Mouse (Mus musculus) spleen, adult 2 months (tissue): ENCODE measurements around the gene Zfp78. TPM values are rescaled to one million over a fixed set of nuclear protein-coding genes. Genes with fewer than 3 reads are reported as not detected.

Source experiments
- DNase-seq, 2 experiments: peaks; one replicate each; pipeline versions ENCODE4 v3.0.0 to v3.0.0-alpha.2; 2012 to 2021; ENCODE audit warnings: low spot score in 2 of 2, low read depth in 1 of 2
- H3K27ac ChIP-seq: fragments of 200-500 bp; 2 replicates; pipeline ENCODE4 v1.5.1; 2012; ENCODE audit warnings: low read length, inconsistent platforms; ENCODE audit not compliant: insufficient read depth
- H3K27me3 ChIP-seq: fragments of 200-500 bp; 2 replicates; pipeline ENCODE4 v1.6.1; 2012; ENCODE audit warnings: mild to moderate bottlenecking, moderate library complexity, low read length, inconsistent platforms; ENCODE audit not compliant: control insufficient read depth, insufficient read depth
- H3K36me3 ChIP-seq: fragments of 200-500 bp; 2 replicates; pipeline ENCODE4 v1.6.1; 2012; ENCODE audit warnings: mild to moderate bottlenecking, low read length, inconsistent platforms; ENCODE audit not compliant: control insufficient read depth, insufficient read depth
- H3K4me1 ChIP-seq: fragments of 200-500 bp; 2 replicates; pipeline ENCODE4 v1.6.1; 2011; ENCODE audit warnings: inconsistent platforms; ENCODE audit not compliant: control insufficient read depth, insufficient read depth, insufficient read length
- H3K4me3 ChIP-seq: fragments of 200-500 bp; 2 replicates; pipeline ENCODE4 v1.5.1; 2011; ENCODE audit warnings: mild to moderate bottlenecking, inconsistent platforms; ENCODE audit not compliant: insufficient read depth, insufficient read length; ENCODE audit errors: extremely low read depth
- CTCF ChIP-seq: fragments of 200-500 bp; IDR thresholded peaks from 2 replicates; pipeline ENCODE4 v1.5.1; 2011; ENCODE audit warnings: mild to moderate bottlenecking, inconsistent platforms; ENCODE audit not compliant: insufficient read depth, insufficient read length, insufficient replicate concordance; ENCODE audit errors: extremely low read depth
- POLR2A ChIP-seq: fragments of 200-500 bp; IDR thresholded peaks from 2 replicates; pipeline ENCODE4 v1.6.1; 2011; ENCODE audit warnings: low read depth, low read length, inconsistent platforms
- WGBS: fragments of 180-500 bp; shearing (Covaris S2); methylation state at CpG from one replicate; pipeline ENCODE4 v1.1.7; 2018; 5-methylcytosine and 5-hydroxymethylcytosine counted together
- polyA plus RNA-seq: library from polyadenylated mRNA; depleted of rRNA; stranded (reverse); fragments of >200 nt; gene quantifications from 2 replicates; pipeline ENCODE4 v1.2.3, GENCODE M21; 2012; rRNA removed

Zfp78 gene
- polyA plus RNA-seq: 0.13 and 0.29 TPM in 2 replicates

- H3K4me1 ChIP-seq: peaks cover 3% of the 10 kb centered on the region; the same call in 1 of the 2 replicates
- peak within 1 kb of the TSS; percentile 76 for H3K4me3 ChIP-seq
- TF ChIP-seq CTCF: no peak
- peak within 1 kb of the TSS; percentile 66 for H3K27ac ChIP-seq
- H3K36me3 ChIP-seq: no peaks in the 10 kb centered on the region
- 0% methylated on average over 23 of the region's 23 CpGs for WGBS
- peak; percentile 80 to 91 for DNase-seq
- H3K27me3 ChIP-seq: no peaks in the 10 kb centered on the region
These were observed at the start of gene Zfp78 for GRCm38 (mm10) chr7:6363047-6363488. Gene Zfp78 (plus strand): TSS chr7:6363280.

GRCm38 (mm10) chr7:6330458-6331232 lies 32.4 kb upstream of the Zfp78 start:
- H3K27me3 ChIP-seq: no peaks in the 10 kb centered on the region
- no peaks in the 10 kb centered on the region; the same call in 1 of the 2 replicates for H3K4me1 ChIP-seq
- WGBS: 16% methylated on average over 23 of the region's 23 CpGs
- no peak for TF ChIP-seq POLR2A
- no peak for TF ChIP-seq CTCF
- no peaks in the 10 kb centered on the region for H3K36me3 ChIP-seq
- no peak overlapping the region; the same call in 1 of the 2 replicates for H3K27ac ChIP-seq
- peak overlapping the region; percentile 72 for H3K4me3 ChIP-seq
- DNase-seq: no peak

- peak; percentile 46 to 79 for DNase-seq
- Histone ChIP-seq H3K4me1 (no peaks in the 10 kb centered on the region; the same call in 1 of the 2 replicates), H3K27ac (peak within 1 kb of the TSS; percentile 34; the same call in 1 of the 2 replicates), H3K36me3 (no peaks in the 10 kb centered on the region), H3K4me3 (peak within 1 kb of the TSS; percentile 72), H3K27me3 (no peaks in the 10 kb centered on the region)
- WGBS: 7% methylated on average over 31 of the region's 31 CpGs
- no peak for TF ChIP-seq POLR2A
- no peak for TF ChIP-seq CTCF
These were observed 31.7 kb upstream of the Zfp78 start, which contains the start of gene Zfp583 for GRCm38 (mm10) chr7:6331233-6331956. Gene Zfp583 (minus strand): TSS chr7:6331285.

GRCm38 (mm10) chr7:6339865-6340264 lies 23.2 kb upstream of the Zfp78 start:
- 86% methylated on average over 5 of the region's 5 CpGs for WGBS
- DNase-seq: no peak
- Histone ChIP-seq H3K36me3 (no peaks in the 10 kb centered on the region), H3K27me3 (no peaks in the 10 kb centered on the region), H3K4me3 (no peak overlapping the region), H3K4me1 (no peaks in the 10 kb centered on the region), H3K27ac (no peak overlapping the region)
- no peak for TF ChIP-seq POLR2A
- no peak for TF ChIP-seq CTCF

- H3K27me3 ChIP-seq: no peaks in the 10 kb centered on the region
- WGBS: 1% methylated on average over 26 of the region's 26 CpGs
- no peaks in the 10 kb centered on the region for H3K4me1 ChIP-seq
- peak within 1 kb of the TSS; percentile 67 for H3K4me3 ChIP-seq
- DNase-seq: peak in 1 of 2 experiments; percentile 19
- H3K27ac ChIP-seq: no peak within 1 kb of the TSS
- H3K36me3 ChIP-seq: no peaks in the 10 kb centered on the region
- TF ChIP-seq POLR2A (no peak), CTCF (no peak)
These were observed 19.5 kb upstream of the Zfp78 start, which contains the start of gene Gm3854 for GRCm38 (mm10) chr7:6343501-6344071. Gene Gm3854 (plus strand): TSS chr7:6343759.

GRCm38 (mm10) chr7:6344124-6344523 lies 19.0 kb upstream of the Zfp78 start:
- no peak overlapping the region for H3K27ac ChIP-seq
- TF ChIP-seq POLR2A (no peak), CTCF (no peak)
- H3K4me1 ChIP-seq: no peaks in the 10 kb centered on the region
- 50% methylated on average over 10 of the region's 10 CpGs for WGBS
- no peaks in the 10 kb centered on the region for H3K36me3 ChIP-seq
- no peak for DNase-seq
- H3K4me3 ChIP-seq: no peak overlapping the region; the same call in 1 of the 2 replicates
- H3K27me3 ChIP-seq: no peaks in the 10 kb centered on the region

GRCm38 (mm10) chr7:6358121-6358520 lies 5.0 kb upstream of the Zfp78 start:
- no peak for DNase-seq
- no peaks in the 10 kb centered on the region for H3K36me3 ChIP-seq
- no peak for TF ChIP-seq CTCF
- no peak for TF ChIP-seq POLR2A
- no peak overlapping the region for H3K27ac ChIP-seq
- H3K4me1 ChIP-seq: no peaks in the 10 kb centered on the region
- H3K27me3 ChIP-seq: no peaks in the 10 kb centered on the region
- no peak overlapping the region for H3K4me3 ChIP-seq
- 66% methylated on average over 2 of the region's 2 CpGs for WGBS
